Mouse (Mus musculus): ENCODE measurements around the gene Casq2. TPM values are rescaled to one million over a fixed set of nuclear protein-coding genes. Genes with fewer than 3 reads are reported as not detected.

The Casq2 gene
- total RNA-seq, 2 experiments from 2014 or later: 0.44 to 0.89 TPM

- no peak for DNase-seq
- intact Hi-C loops (cut with DNase I): no loop called here
Measured at GRCm38 (mm10) chr3:102130478-102130877, 44.3 kb downstream of the Casq2 start.

GRCm38 (mm10) chr3:102131627-102132324 is 45.6 kb downstream of the Casq2 start:
- intact Hi-C loops (cut with DNase I): no loop called here

DNA sequence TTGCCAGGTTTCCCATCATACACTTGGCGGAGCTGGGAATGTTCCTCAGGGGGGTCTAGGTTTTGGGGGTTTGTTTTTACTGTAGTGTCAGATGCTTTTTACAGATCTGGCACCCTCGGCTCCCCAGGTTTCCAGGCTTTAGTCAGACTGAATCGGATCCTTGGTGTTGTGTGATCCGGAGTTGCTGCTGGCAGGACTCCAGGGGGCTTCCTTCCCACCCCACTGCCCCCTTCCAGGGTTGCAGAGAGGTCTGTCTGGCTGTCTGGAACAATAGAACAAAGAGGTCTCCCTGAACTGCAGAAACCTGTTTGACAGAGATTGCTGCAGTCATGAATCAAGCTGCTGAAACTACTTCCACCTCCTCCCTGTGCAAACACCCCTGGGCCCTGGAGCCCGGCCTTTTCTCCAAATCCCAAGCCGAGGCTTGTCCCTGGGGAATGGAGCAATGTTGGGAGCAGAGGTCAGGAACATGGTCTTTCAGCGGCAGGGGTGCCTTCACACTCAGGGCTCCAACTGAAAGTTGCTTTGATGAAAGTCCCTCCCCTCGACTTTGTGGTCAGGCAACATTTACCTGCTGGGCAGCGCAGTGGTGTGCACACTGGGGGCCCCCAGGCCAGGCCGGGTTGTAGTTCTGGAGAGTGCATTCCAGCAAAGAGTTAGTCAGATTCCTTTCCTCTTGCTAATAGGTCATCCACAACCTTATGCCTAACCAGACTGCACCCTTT is 49.3 kb downstream of the Casq2 start:
- intact Hi-C loops (cut with DNase I): no loop called here
- no peak for DNase-seq

More at GRCm38 (mm10) chr3:102131627-102132324, 45.6 kb downstream of the Casq2 start:
- DNase-seq: no peak

DNA sequence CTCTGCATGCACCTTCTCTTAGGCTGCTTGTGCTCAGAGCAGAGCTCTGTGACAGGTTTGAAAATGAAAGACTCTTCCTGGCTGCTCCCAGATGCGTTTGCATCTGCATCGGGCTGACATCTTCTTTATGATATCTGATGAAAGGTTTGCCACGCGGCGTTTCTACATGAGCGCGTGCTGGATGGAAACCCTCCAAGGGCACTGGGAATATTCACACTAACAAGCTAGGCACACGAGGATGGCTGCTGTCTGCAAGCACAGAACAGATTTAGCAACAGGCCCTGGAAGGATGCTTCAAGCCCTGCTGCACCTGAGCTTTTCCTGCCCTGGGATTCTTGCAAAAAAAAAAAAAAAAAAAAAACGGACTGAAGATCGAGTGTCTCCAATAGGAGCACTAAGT is 50.9 kb downstream of the Casq2 start:
- DNase-seq: no peak

GRCm38 (mm10) chr3:102138899-102139298 is 52.7 kb downstream of the Casq2 start:
- DNase-seq: no peak
- intact Hi-C loops (cut with DNase I): no loop called here

More for the DNA sequence above, 50.9 kb downstream of the Casq2 start:
- intact Hi-C loops (cut with DNase I): no loop called here

DNA sequence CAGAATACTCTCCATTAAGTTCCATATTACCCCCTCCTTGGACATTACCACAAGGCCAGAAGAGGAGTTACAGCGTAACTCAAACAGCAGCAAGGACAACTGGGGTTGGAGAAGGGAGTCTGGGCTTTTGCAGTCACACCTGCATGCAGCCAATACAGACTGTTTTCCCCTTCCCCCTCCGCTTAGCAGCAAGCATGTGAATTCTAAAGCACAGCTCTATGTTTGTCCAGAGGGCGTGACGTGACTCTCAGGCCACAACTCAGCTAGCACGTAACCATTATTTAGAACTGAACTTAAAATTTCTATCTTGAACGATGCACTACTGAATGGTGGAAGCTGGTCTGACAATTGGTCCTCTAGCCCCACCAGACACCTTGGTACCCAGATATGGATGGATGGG is 54.4 kb downstream of the Casq2 start:
- intact Hi-C loops (cut with DNase I): no loop called here
- no peak for DNase-seq

DNA sequence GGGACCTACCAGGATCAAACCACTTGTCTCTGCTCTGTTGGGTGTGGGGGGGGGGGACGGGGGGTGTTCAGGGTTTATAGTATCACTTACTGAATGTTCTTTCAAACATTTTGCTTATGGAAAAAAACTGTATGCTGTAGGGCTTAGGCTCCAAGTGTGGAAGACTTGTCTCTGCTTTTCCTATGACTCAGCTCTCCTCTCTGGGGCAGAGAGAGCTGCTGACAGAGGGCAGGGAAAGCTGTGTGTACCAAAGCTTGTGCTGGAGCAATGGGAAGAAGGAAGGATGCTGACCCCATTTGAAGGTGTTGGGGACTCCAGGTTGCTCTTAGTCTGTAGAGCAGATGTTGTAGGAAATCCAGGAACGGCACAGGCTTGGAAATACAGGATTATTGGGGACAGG is 55.2 kb downstream of the Casq2 start:
- DNase-seq: no peak

DNA sequence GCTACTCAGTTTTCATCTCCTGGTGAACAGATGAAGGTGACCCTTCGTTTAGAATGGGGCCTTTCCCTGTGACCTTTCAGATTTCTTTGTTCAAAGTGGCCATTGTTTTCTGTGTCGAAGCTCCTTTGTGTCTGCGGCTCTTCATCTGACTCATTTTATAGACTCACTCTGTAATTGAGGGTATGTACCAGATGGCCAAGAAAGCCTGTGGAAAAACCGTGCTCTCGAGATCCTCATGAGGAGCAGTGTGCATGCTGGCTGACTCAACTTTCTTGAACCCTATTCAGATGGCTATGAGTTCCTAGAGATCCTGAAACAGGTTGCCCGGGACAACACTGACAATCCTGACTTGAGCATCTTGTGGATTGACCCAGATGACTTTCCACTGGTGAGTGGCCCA is 55.7 kb downstream of the Casq2 start:
- no peak for DNase-seq
- intact Hi-C loops (cut with DNase I): no loop called here

More for the DNA sequence above, 55.2 kb downstream of the Casq2 start:
- intact Hi-C loops (cut with DNase I): no loop called here

DNA sequence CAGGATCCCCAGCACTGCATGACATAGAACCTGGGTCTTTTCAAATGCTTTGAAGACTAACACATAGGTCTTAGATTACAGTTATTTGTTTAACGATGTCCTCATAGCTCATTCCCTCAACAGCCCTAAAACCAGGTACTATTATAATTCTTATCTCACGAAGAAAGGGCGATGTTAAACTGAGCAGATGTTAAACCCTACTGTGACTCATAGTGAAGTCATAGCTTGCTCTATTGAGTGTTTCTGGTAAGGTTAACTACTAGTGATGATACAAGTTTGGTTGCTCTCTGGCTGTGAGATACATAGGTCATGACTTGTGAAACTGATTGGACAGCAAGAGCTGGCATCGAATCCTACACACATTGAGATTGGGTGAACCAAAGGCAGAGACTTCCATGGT is 56.7 kb downstream of the Casq2 start:
- no peak for DNase-seq
- intact Hi-C loops (cut with DNase I): no loop called here

DNA sequence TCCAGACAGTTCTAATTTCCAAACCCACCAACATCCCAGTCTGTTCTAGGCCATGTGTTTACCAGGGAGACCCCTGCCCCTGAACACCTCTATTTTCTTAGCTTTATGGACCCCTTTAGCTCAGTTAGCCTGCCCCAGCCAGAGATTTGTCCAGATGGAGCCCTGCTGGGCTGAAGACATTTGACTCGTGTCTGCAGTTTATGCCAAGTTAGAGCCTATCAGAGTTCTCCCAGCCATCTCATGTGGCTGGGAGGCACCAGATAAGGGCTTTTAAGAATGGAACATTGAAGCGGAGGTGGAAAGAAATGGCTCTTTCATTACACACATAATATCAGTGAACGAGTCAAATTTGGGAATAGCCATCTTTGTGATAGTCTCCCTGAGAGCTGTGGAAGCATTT is 57.3 kb downstream of the Casq2 start:
- no peak for DNase-seq
- intact Hi-C loops (cut with DNase I): no loop called here

GRCm38 (mm10) chr3:102144401-102144800 is 58.2 kb downstream of the Casq2 start:
- intact Hi-C loops (cut with DNase I): no loop called here

DNA sequence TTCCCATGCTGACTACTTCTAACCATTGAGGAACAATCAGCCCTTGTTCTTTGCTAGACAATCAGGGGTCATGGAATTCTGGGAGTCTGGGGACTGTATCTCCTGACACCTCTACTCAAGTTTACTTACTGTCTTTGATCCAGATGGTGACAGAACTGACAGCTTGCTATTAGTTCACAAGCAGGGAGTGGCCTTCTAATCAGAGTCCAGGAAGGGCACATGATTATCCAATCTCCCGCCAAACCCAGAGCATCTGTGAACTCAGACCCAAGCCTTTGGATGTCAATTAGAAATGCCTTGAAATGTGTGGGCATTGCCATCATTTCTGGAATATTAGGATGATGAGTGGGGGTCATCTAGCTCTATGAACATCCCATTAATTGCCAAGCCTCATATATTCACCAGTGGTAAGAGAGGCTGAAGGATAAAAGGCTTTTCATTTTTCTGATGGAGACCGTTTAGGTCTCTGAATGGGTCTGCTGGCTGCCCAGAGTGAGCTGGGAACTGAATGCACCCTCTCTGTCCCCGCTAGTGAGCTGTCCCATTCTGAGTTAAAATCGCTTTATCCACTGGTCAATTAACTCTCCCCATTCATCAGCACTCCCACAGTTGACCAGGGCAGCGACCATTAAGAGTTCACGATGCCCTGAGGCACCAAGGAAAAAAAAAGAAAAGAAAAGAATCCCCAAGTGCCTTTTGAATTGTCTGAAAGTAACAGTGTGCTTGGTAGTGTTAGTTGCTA is 59.6 kb downstream of the Casq2 start:
- intact Hi-C loops (cut with DNase I): no loop called here
- DNase-seq: no peak

More at GRCm38 (mm10) chr3:102144401-102144800, 58.2 kb downstream of the Casq2 start:
- DNase-seq: no peak

GRCm38 (mm10) chr3:102146428-102146827 is 60.2 kb downstream of the Casq2 start:
- no peak for DNase-seq
- intact Hi-C loops (cut with DNase I): no loop called here

DNA sequence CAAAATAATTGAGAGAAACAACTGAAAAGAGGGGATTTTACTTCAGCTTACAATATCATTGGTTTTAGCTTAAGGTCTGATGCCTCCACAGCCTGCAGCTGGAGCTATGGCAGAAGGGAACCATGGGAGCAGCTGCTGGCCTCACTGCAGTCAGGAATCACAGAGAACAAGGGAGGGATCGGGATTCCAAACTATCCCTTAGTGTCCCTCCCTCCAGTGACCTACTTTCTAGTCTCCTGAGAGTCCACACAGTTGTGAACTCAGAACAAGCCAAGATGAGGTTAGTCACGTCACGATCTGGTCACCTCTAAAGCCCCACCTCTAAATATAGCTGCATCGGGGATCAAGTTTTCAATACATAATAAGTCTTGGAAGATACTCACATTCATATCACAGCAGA is 61.0 kb downstream of the Casq2 start:
- DNase-seq: no peak
- intact Hi-C loops (cut with DNase I): no loop called here

DNA sequence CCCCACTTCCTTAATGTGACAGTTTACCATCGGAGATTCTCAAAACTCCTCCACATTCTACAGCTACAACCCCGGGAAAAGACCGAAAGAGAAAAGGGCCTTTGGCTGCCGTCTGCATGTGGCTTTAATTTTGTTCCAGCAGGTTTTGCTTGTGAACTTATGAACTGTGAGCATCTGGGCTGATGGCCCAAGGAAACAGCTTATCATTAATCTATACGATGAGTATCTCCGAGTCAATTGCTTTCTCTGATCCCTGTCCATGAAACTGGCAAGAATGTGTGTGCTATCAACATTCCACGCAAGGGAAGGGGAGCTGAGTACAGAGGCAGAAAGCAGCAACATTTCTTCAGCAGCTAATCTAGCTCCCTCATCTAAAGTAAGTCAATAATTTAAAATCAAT is 63.7 kb downstream of the Casq2 start:
- intact Hi-C loops (cut with DNase I): no loop called here
- no peak for DNase-seq

DNA sequence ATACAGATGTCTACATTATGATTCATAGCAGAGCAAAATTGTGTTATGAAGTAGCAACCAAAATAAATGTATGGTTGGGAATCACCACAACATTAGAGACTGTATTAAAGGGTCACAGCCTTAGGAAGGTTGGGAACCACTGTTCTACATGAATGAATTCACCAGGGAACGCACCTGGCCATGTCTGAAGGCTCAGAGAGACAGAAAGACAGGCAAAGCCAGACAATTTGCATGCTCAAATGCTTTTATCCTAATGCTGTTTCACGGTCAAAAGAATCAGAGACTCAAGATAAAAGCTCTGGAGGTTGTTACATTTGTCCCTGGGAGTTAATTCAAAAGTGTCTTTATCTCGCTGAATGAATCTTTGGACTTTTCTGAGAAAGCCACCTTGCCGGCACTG is 65.6 kb downstream of the Casq2 start:
- no peak for DNase-seq
- intact Hi-C loops (cut with DNase I): no loop called here

GRCm38 (mm10) chr3:102152471-102152870 is 66.3 kb downstream of the Casq2 start:
- no peak for DNase-seq
- intact Hi-C loops (cut with DNase I): no loop called here

DNA sequence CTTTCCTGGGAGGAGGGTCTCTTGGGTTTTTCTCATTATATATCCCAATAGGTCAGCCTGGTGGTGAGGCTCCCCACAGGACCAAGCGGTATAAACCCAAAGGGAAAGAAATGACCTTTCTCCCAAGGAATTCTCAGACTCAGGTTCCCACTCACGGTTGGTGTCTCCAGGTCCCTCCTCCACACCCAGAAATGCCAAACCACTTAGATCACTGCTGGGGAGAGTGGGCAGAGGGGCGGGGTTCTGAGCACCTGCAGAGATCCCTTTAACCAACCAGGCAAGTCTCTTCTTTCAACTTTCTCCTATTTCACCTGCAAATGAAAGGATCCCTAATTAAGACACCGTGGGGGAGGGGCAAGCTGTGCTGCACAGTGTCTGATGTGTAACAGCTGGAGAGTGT is 66.7 kb downstream of the Casq2 start:
- no peak for DNase-seq
- intact Hi-C loops (cut with DNase I): no loop called here

GRCm38 (mm10) chr3:102154107-102154506 is 67.9 kb downstream of the Casq2 start:
- no peak for DNase-seq
- intact Hi-C loops (cut with DNase I): no loop called here

DNA sequence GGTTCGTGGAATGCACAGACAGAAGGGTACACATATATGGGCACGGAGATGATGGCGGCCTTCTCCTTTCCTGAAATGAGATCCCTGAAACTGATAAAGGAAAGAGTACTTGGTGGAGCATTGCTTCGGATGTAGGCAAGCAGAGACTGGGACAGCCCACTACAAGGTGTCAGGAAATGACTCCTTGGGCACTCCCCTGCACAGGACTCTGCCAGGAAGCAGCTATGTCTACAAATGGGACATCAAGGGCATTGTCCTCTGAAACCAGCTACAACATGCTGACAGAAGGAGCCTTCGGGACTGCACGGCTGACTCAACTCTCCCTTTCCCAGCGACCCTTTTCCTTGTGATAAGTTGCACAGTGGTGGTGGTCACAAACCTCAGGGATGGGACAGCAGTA is 70.5 kb downstream of the Casq2 start:
- intact Hi-C loops (cut with DNase I): no loop called here
- no peak for DNase-seq

DNA sequence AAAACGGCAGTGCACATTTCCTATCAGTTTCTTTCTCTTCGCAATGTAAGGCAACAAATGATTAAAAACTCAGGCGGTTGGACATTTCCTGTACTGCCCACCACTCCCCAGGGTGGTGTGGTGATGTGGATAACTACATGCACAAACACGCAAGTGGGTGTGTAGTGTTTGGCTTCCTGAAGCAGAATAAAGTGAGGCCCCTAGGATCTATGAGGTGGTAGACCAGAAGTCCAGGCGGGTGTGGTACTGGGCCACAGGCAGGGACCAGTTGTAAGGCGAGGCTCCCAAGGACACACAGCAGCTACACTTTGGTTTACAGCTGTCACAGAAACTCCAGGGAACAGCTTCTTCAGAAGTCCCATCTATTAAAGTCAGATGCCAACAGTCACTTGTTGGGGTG is 71.4 kb downstream of the Casq2 start:
- intact Hi-C loops (cut with DNase I): loop anchor here (2.0 kb wide), 1 partner anchor 63 kb away; no protein-coding TSS in a partner anchor
- no peak for DNase-seq
